In genomic region chr4:82101837-82102236, GRCm38 (mm10) we compare ENCODE assay signal across 26 mouse cellular contexts.
"Had no signal": no experiment of that assay in that cellular context is flagged by ENCODE, and none has a peak within 500 bp of the region (broad histone marks: within the 10 kb centered on the region; RNA-seq: fewer than 3 reads in every experiment).

No protein-coding gene starts in this region.

- DNase-seq: cerebellum, adult 8-10 months; cerebellum, adult 9-10 months; cerebellum, adult 9-11 months; cerebellum, postnatal 10 days; cerebellum, postnatal 14 days; cerebellum, postnatal 25 days; cerebellum, postnatal 36 days; embryo, embryonic 11 days; forebrain, postnatal 0 days; gastrocnemius, adult 2 months; gastrocnemius, postnatal 10 days; gastrocnemius, postnatal 14 days; gastrocnemius, postnatal 25 days; gastrocnemius, postnatal 36 days; heart, adult 11 months; heart, adult 18-20 months; heart, adult 2 months had no signal

- H3K4me2 ChIP-seq: embryonic facial prominence, embryonic 12.5 days; embryonic facial prominence, embryonic 13.5 days; embryonic facial prominence, embryonic 15.5 days; forebrain, embryonic 12.5 days; forebrain, embryonic 13.5 days; forebrain, embryonic 15.5 days had no signal

- H3K27me3 ChIP-seq: embryonic facial prominence, embryonic 12.5 days; embryonic facial prominence, embryonic 13.5 days; embryonic facial prominence, embryonic 15.5 days; forebrain, embryonic 12.5 days; forebrain, embryonic 13.5 days; forebrain, embryonic 15.5 days had no signal

- H3K4me3 ChIP-seq: embryonic facial prominence, embryonic 10.5 days; embryonic facial prominence, embryonic 12.5 days; embryonic facial prominence, embryonic 13.5 days; embryonic facial prominence, embryonic 15.5 days; erythroblast, embryonic 14.5 days; forebrain, embryonic 10.5 days; forebrain, embryonic 12.5 days; forebrain, embryonic 13.5 days; forebrain, embryonic 15.5 days; gastrocnemius, adult 2 months; heart, adult 2 months had no signal

- H3K36me3 ChIP-seq: embryonic facial prominence, embryonic 10.5 days; embryonic facial prominence, embryonic 12.5 days; embryonic facial prominence, embryonic 13.5 days; embryonic facial prominence, embryonic 15.5 days; forebrain, embryonic 10.5 days; forebrain, embryonic 12.5 days; forebrain, embryonic 15.5 days had no signal
